Mouse (Mus musculus): ENCODE data around the gene Mylk3.

The Mylk3 gene

GRCm38 (mm10) chr8:85321981-85322380 is 64.2 kb downstream of the Mylk3 start:
- no peak for DNase-seq (ENCODE audit: low spot score in 2 of 2)

GRCm38 (mm10) chr8:85318534-85318933 is 67.6 kb downstream of the Mylk3 start:
- DNase-seq (ENCODE audit: low spot score in 2 of 2) = peak in 1 of 2 experiments; percentile 51

GRCm38 (mm10) chr8:85313036-85313435 is 73.1 kb downstream of the Mylk3 start:
- no peak for DNase-seq (ENCODE audit: low spot score in 2 of 2)

GRCm38 (mm10) chr8:85311743-85312142 is 74.4 kb downstream of the Mylk3 start:
- DNase-seq (ENCODE audit: low spot score in 2 of 2) = peak in 1 of 2 experiments; percentile 28

- DNase-seq (ENCODE audit: low spot score in 2 of 2) = no peak
These were observed 77.6 kb downstream of the Mylk3 start for GRCm38 (mm10) chr8:85308564-85308963.

GRCm38 (mm10) chr8:85303531-85303930 is 82.6 kb downstream of the Mylk3 start:
- DNase-seq (ENCODE audit: low spot score in 2 of 2) = no peak

- no peak for DNase-seq (ENCODE audit: low spot score in 2 of 2)
These were observed 83.2 kb downstream of the Mylk3 start for GRCm38 (mm10) chr8:85302931-85303330.

- DNase-seq (ENCODE audit: low spot score in 2 of 2) = no peak
These were observed 84.2 kb downstream of the Mylk3 start for GRCm38 (mm10) chr8:85301941-85302340.

GRCm38 (mm10) chr8:85299434-85300077 is 86.6 kb downstream of the Mylk3 start, which contains the start of the genes Orc6 and Vps35:
TSS of gene Orc6 (plus strand) at chr8:85299632.
TSS of gene Vps35 (minus strand) at chr8:85299802.
- peak; percentile 96 to 98 for DNase-seq (ENCODE audit: low spot score in 2 of 2)

GRCm38 (mm10) chr8:85298600-85299433 is 87.3 kb downstream of the Mylk3 start:
- peak in 1 of 2 experiments; percentile 20 for DNase-seq (ENCODE audit: low spot score in 2 of 2)

GRCm38 (mm10) chr8:85286846-85287245 is 99.3 kb downstream of the Mylk3 start:
- DNase-seq (ENCODE audit: low spot score in 2 of 2) = no peak
